Mouse (Mus musculus) midbrain, postnatal 0 days (tissue): ENCODE results near the gene Apmap. TPM values are rescaled to one million over a fixed set of nuclear protein-coding genes. Genes with fewer than 3 reads are reported as not detected.
"Not testable (repeated sequence)": the region's sequence is repeated elsewhere in the genome, so short reads cannot be mapped to it uniquely, and the experiment has no call there.

Experiments
- ATAC-seq: fragments of 200-750 bp; cut with Nextera tagmentation; 2 replicates; pipeline ENCODE4 v1.8.0; 2017; ENCODE audit warnings: moderate number of reproducible peaks, mild to moderate bottlenecking, moderate TSS enrichment, moderate library complexity; ENCODE audit not compliant: low FRiP score
- DNase-seq: peaks from one replicate; pipeline ENCODE4 v3.0.0-alpha.2; 2015; ENCODE audit warnings: low spot score
- H3K27ac ChIP-seq: fragments of 300-500 bp; sonication (generic); 2 replicates; pipeline ENCODE4 v1.5.1; 2014; ENCODE audit warnings: low read depth, mild to moderate bottlenecking, low read length, mixed read lengths
- H3K27me3 ChIP-seq: fragments of 300-500 bp; sonication (generic); 2 replicates; pipeline ENCODE4 v1.6.1; 2014; ENCODE audit warnings: low read length, control low read depth, mixed read lengths; ENCODE audit not compliant: insufficient read depth
- H3K36me3 ChIP-seq: fragments of 300-500 bp; sonication (generic); 2 replicates; pipeline ENCODE4 v1.6.1; 2014; ENCODE audit warnings: low read length, control low read depth, mixed read lengths; ENCODE audit not compliant: insufficient read depth
- H3K4me1 ChIP-seq: fragments of 300-500 bp; sonication (generic); 2 replicates; pipeline ENCODE4 v1.6.1; 2014; ENCODE audit warnings: mild to moderate bottlenecking, control low read depth, antibody characterized with exemption, low read length, mixed read lengths; ENCODE audit not compliant: insufficient read depth
- H3K4me2 ChIP-seq: fragments of 300-500 bp; sonication (generic); 2 replicates; pipeline ENCODE4 v1.6.1; 2014; ENCODE audit warnings: low read depth, mild to moderate bottlenecking, low read length, mixed read lengths; ENCODE audit not compliant: poor library complexity, severe bottlenecking
- H3K4me3 ChIP-seq: fragments of 300-500 bp; sonication (generic); 2 replicates; pipeline ENCODE4 v1.5.1; 2014; ENCODE audit warnings: low read depth, mild to moderate bottlenecking, low read length, moderate library complexity
- H3K9ac ChIP-seq: fragments of 300-500 bp; sonication (generic); replicated peaks from 2 replicates; pipeline ENCODE4 v1.6.1; 2014; ENCODE audit warnings: mild to moderate bottlenecking, low read length, moderate library complexity, mixed read lengths; ENCODE audit not compliant: poor library complexity, severe bottlenecking
- H3K9me3 ChIP-seq: fragments of 300-500 bp; sonication (generic); 2 replicates; pipeline ENCODE4 v1.6.1; 2016; ENCODE audit warnings: low read length, control low read depth
- CTCF ChIP-seq: IDR thresholded peaks from 2 replicates; pipeline ENCODE4 v1.5.1; 2016; ENCODE audit warnings: antibody characterized with exemption, mild to moderate bottlenecking
- WGBS: fragments of 180-500 bp; shearing (Covaris S2); extraction: QIAGEN DNeasy Blood & Tissue Kit; methylation state at CpG from one replicate; pipeline ENCODE4 v1.1.7; 2014; 5-methylcytosine and 5-hydroxymethylcytosine counted together
- polyA plus RNA-seq: library from polyadenylated mRNA; unstranded; fragments of >200 nt; fragmentation: Nextera tagmentation; extraction: Ambion mirVana; gene quantifications from 2 replicates; pipeline ENCODE4 v1.2.1, GENCODE M21; 2015
- total RNA-seq: library from RNA; depleted of rRNA; stranded (reverse); fragments of >200 nt; gene quantifications from 2 replicates; pipeline ENCODE4 v1.2.3, GENCODE M21; 2014; rRNA removed

Apmap gene
- total and polyA plus RNA-seq, 2 experiments from 2014 or later, result 33.1 to 50.3 TPM

DNA sequence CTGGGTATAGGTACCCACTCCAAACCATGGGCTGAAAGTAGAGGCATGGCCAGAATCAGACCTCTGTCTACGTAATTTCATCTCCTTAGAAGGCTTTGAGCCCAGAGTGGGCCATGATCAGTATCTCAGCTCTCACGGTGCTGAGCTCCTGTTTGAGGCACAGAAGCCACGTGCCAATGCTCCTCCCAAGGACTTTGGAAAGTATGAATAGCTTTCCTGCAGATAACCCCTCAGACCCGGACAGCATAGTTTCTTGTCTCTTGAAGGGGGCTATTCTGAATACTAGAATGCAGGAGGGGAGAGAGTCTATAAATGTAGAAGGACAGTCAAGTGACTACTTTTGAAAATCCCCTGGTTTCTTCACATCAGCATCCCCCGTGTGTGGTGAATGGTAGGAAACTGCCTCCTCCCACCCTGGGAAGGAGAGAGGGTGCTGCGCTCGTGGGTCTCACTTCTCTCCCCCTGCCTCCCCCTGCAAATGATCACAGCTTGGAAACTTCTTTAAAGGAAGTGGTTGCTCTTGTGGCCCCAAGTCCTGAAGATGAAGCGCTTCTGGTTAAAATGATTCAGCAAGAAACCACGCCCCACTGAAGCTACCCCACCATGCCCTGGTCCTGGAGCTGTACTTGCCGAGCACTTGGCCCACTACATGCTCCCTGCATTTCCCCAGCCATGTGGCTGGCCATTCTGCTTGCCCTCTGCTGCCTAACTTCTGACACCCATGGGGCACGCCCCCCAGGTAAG, 38.3 kb downstream of the Apmap start, which contains the start of gene Cst7:
Cst7 (plus strand) TSS at position 569 of the 744 bp plus-strand sequence.
- H3K4me2 ChIP-seq, result no peak within 1 kb of the TSS
- ATAC-seq (no peak), DNase-seq (no peak)
- H3K9me3 ChIP-seq, result no peaks in the 10 kb centered on the region
- no peaks in the 10 kb centered on the region for H3K4me1 ChIP-seq
- H3K27ac ChIP-seq, result no peak within 1 kb of the TSS
- H3K9ac ChIP-seq, result no peak within 1 kb of the TSS
- TF ChIP-seq CTCF, result no peak
- no peaks in the 10 kb centered on the region for H3K27me3 ChIP-seq
- H3K4me3 ChIP-seq, result no peak within 1 kb of the TSS
- 83% methylated on average over 11 of the region's 11 CpGs for WGBS
- H3K36me3 ChIP-seq, result no peaks in the 10 kb centered on the region

DNA sequence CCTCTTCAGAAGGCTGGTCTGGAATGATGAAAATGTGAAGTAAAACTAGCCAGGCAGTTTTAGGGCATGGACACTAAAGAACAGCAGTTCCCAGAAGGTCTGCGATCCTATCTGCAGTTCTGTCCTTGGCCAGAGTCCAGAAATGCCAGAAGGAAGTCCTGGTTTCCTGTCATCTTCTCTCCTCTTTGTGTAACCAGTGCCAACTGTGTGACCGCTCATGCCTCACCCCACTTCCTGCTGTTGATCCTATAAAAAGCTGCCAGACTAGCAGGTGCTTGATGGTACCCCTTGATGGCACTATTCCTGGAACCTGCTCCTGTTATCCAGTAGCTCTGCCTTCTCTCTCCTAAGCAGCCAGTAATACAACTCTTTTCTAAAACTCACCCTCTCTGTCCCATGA, 41.3 kb downstream of the Apmap start:
- TF ChIP-seq CTCF, result no peak
- no peaks in the 10 kb centered on the region for H3K9me3 ChIP-seq
- no peak overlapping the region for H3K4me3 ChIP-seq
- no peak overlapping the region for H3K27ac ChIP-seq
- no peak overlapping the region for H3K9ac ChIP-seq
- ATAC-seq, result no peak
- 84% methylated on average over 2 of the region's 2 CpGs for WGBS
- no peak overlapping the region for H3K4me2 ChIP-seq
- no peaks in the 10 kb centered on the region for H3K4me1 ChIP-seq
- no peaks in the 10 kb centered on the region for H3K36me3 ChIP-seq
- DNase-seq, result peak; percentile 19
- no peaks in the 10 kb centered on the region for H3K27me3 ChIP-seq

DNA sequence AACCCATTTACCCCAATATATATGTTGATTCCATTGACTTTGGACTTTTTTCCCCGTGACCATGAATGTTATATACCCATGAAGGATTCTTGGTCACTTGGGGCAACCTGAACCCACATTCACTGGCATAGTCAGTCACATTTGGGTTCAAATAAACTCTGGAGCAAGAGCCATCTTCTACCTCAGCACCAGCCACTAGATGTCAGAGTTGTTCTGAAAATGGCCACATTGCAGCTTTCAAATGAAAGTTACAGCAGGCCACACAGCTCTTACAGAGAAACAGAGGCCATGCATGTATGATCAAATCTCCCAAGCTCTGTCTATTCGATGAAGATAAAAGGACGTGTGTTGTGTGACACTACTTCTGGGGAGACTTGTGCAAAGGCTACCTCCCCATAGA, 49.8 kb downstream of the Apmap start:
- no peak overlapping the region for H3K27ac ChIP-seq
- no peaks in the 10 kb centered on the region for H3K36me3 ChIP-seq
- H3K9ac ChIP-seq, result no peak overlapping the region
- DNase-seq (peak; percentile 51), ATAC-seq (0 out of 2 replicates have a peak, but pooled peaks have one; percentile 31)
- H3K4me1 ChIP-seq, result no peaks in the 10 kb centered on the region
- H3K9me3 ChIP-seq, result no peaks in the 10 kb centered on the region
- H3K27me3 ChIP-seq, result no peaks in the 10 kb centered on the region
- H3K4me2 ChIP-seq, result no peak overlapping the region
- peak; percentile 77 for TF ChIP-seq CTCF
- H3K4me3 ChIP-seq, result no peak overlapping the region
- 45% methylated on average over 3 of the region's 3 CpGs for WGBS

DNA sequence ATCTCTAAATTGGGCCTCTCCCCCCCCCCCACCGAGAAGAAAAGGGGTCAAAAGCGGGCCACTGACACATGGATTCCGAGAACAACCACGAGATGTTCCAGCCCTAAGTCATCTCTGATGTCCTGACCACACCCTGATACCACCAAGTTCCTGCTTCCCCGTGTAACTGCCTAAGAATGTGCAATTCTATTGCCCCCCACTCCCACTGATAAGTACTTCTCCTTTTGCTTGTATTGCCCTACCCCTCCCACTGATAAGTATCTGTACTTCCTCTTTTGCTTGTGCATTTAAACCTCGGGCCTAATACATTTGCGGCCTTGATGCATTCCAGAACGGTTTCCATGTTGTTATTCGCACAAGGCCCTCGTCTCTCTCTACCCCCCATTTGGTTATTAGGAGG, 58.8 kb downstream of the Apmap start:
- H3K27me3 ChIP-seq, H3K9me3 ChIP-seq, H3K36me3 ChIP-seq, H3K27ac ChIP-seq, H3K4me2 ChIP-seq, DNase-seq, H3K4me3 ChIP-seq, H3K9ac ChIP-seq, H3K4me1 ChIP-seq, ATAC-seq: not testable (repeated sequence)
- 86% methylated on average over 10 of the region's 10 CpGs for WGBS

Other genes starting within 250 kb of the Apmap start
- 11.5 and 13.0 TPM in 2 replicates for gene 3300002I08Rik, start 245.8 kb downstream of the Apmap start, total RNA-seq
- gene 3300002I08Rik, start 245.8 kb downstream of the Apmap start, polyA plus RNA-seq, result 10.9 and 13.5 TPM in 2 replicates
- 4.4 and 5.2 TPM in 2 replicates for gene Zfp442, start 157.1 kb downstream of the Apmap start, total RNA-seq
- gene Zfp442, start 157.1 kb downstream of the Apmap start, polyA plus RNA-seq, result 4.5 and 5.1 TPM in 2 replicates
- gene Zfp345, start 123.5 kb downstream of the Apmap start, total RNA-seq, result 0.19 and 0.27 TPM in 2 replicates
- 0.12 TPM in 1 of 2 replicates, not detected in the other for gene Zfp345, start 123.5 kb downstream of the Apmap start, polyA plus RNA-seq
- 0.49 TPM in 1 of 2 replicates, not detected in the other for gene Cst7, start 38.2 kb downstream of the Apmap start, total RNA-seq
- gene Cst7, start 38.2 kb downstream of the Apmap start, polyA plus RNA-seq, result 0.47 TPM in 1 of 2 replicates, not detected in the other
- gene Acss1, start 59.9 kb upstream of the Apmap start, total RNA-seq, result 22.7 and 26.1 TPM in 2 replicates
- gene Acss1, start 59.9 kb upstream of the Apmap start, polyA plus RNA-seq, result 14.5 and 16.4 TPM in 2 replicates
- gene Vsx1, start 80.8 kb upstream of the Apmap start, total RNA-seq, result 0.14 TPM in 1 of 2 replicates, not detected in the other
- 0.07 and 0.11 TPM in 2 replicates for gene Vsx1, start 80.8 kb upstream of the Apmap start, polyA plus RNA-seq
- 101 and 103 TPM in 2 replicates for gene Entpd6, start 140.5 kb upstream of the Apmap start, total RNA-seq
- 85.0 and 91.0 TPM in 2 replicates for gene Entpd6, start 140.5 kb upstream of the Apmap start, polyA plus RNA-seq
- 228 and 281 TPM in 2 replicates for gene Pygb, start 178.2 kb upstream of the Apmap start, total RNA-seq
- gene Pygb, start 178.2 kb upstream of the Apmap start, polyA plus RNA-seq, result 124 and 136 TPM in 2 replicates